Mouse (Mus musculus) granulocyte monocyte progenitor cell, adult 5-6 weeks (primary cell): ENCODE data around the gene Tmem256. TPM values are rescaled to one million over a fixed set of nuclear protein-coding genes. Genes with fewer than 3 reads are reported as not detected.

Experiments used
- ATAC-seq: replicated peaks from 2 replicates; pipeline ENCODE4 v1.8.0; 2016; ENCODE audit warnings: mild to moderate bottlenecking, moderate TSS enrichment, inconsistent platforms; ENCODE audit not compliant: poor library complexity, severe bottlenecking
- total RNA-seq, 2 experiments: library from RNA; stranded (forward) in 1 of 2; stranded (reverse) in 1 of 2; fragments of 200-712, 200-1000 nt in 1 of 2; fragments of >200 nt in 1 of 2; fragmentation: Nextera tagmentation in 1 of 2; gene quantifications; 2 replicates each; pipeline ENCODE4 v1.2.3; 2014 to 2017

Tmem256 gene
- total RNA-seq (2014; fragmentation: Nextera tagmentation) (294 and 359 TPM in 2 replicates), total RNA-seq (2017) (118 and 164 TPM in 2 replicates)

DNA sequence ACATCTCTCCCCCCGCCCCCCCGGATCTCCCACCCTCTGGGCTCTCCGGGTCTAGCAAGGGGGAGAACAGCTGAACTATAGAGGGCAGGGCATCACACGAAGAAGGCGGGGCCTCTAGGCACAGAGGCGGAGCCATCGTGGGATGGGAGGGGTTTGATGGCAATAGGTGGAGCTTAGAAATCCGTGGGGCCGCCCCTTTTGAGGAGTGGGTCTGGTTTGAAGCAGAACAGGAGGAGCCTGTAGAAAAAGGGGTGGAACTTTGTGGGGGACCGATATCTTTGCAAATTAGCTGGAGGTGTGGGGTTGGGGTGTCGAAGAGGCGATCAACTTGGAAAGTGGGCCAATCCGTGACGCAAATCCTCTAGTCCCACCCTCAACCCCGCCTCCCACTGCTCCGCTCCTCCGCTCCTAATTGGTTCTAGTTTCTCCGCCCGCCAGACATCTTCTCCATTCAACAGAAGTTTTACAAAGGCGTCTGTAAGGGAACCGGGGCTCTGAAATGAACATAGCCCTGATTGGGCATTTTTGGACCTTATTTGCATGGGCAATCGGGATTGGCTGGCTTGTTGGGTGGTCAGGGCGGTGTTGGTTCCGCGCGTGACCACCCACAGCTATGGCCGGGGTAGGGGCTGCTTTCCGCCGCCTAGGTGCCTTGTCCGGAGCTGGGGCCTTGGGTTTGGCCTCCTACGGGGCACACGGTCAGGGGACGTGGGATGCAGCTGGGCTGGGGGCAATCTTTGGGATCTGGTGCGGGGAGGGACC, at the start of gene Tmem256:
TSS of gene Tmem256 (plus strand) at position 563 of the 762 bp plus-strand sequence.
- ATAC-seq, result peak; percentile 77

DNA sequence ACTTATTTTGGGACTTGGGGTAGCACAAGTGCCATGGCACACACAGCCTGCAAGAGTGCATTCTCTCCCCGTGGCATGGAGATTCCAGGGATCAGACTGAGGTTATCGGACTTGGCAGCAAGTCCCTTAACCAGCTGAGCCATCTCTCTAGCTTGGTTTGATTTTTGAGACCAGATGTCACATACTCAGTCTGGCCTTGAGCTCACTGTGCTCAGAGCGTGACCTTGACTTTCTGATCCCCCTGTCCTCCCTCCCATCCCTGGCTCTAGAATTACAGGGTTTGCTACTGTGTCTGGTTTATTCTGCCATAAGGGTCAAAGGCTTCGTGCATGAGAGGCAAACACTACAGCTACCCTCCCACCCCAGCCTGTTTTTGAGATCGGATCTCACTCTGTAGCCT, 48.9 kb upstream of the Tmem256 start:
- ATAC-seq, result no peak

DNA sequence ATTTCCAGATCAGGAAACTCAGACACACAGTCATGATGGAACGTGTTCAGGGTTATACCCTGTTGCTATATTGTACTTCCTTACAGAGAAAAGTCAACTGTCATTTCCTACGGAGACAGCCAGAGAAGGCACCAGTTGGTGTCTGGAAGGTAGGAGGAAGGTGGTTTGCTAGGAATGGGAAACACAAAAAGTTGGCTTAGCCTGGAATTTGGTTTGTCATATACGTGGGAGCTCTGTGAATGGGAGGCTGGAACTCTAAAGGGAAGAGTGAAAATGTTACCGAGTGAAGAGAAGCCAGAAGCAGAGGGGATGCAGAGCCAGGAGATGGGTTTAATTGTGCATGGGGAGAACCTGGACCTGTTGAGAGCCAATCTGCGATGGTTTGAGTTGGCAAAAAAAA, 46.9 kb upstream of the Tmem256 start:
- no peak for ATAC-seq

DNA sequence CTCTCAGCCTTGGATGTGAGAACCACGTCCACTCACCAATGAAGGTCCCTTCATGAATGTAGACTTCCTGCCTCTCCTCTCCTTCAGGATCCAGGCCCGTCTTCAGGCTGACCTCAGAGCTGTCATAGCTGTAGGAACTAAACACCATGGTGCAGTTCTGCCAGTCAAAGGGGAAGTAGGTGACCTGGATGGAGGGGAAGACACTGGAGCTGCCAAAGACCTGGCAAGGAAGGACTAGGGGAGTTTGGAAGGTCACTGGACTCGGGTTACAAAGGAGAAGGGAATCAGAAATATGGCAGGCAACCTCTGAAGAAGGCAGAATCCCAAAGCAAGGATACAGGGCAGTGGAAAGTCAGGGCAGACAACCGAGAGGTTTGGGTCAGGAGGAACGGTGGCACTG, 44.9 kb upstream of the Tmem256 start:
- no peak for ATAC-seq

DNA sequence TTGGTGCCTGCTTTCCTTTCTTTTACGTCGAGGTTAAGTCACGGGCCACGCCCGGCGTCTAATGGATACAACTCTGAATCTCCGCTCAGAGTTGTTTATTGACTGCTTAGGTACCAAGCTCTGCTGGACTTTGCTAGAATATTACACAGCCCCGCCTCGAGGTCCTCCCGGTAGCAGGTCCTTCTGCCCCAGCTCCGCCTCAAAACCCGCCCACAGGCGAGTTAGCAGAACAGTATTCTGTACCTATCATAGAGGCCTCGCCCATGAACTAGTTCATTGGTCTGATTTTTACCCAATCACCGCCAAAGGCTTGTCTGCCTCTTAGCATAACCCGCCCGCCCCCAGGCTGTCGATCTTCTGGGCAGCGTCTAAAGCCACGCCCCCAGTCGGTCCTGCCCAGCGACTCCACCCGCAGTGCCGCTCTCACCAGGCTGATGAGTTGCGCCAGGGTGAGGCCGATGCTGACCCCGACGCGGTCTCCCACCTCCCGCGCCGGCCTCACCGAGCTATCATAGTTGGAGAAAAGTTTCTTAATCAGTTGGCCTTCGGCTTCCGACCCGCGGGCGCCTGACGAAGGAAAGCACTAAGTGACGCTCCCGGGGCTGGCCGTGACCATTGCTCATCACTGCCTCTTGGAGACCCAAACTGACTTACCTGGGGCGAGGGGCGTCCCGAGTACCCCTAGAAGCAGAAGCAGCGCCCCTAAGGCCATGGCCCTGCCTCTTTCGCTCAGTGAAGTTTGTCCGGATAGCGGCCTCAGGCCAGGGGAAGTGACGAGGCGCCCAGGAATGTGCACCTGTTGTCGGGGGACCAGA, 42.9 kb upstream of the Tmem256 start, which contains the start of gene Chrnb1:
TSS of gene Chrnb1 (minus strand) at position 776 of the 815 bp plus-strand sequence.
- peak; percentile 92 for ATAC-seq

DNA sequence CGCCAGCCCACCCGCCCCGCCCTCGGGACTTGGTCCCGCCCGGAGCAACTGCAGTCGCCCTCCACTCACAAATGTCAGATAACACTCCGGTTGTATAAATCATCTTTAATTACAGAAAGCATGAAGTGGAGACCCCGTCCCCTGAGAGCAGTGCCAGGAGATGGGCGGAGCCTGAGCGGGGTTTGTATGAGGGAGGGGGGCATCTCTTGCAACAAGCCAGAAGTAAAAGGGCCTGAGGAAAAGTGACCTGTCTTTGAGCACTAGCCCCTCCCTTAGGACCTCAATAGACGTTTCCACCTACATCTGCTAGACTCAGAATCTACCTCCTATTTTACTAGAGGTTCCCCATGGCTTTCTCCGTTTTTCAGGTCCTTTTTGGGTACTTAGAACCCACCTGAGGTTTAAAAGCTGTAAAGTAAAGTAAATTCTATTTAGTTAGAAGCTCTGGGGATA, 42.3 kb upstream of the Tmem256 start:
- no peak for ATAC-seq

DNA sequence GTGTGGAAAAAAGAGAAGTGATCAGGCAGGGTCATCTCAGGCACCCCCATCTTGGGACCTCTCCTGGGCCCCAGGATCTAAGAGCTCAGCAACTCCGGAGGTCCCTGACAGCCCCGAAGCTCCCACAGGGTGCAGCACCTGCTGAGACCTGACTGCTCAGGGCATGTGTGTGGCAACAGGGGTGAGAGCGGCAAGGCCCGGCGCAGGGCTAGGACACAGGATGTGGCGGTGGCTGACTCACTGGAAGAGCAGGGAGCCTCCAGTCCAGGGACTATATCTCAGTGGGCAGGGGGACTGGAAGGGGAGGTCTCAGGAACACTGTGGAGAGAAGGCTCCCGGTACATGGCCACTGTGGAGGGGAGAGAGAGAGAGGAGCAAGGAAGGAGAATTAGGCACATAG, 40.4 kb upstream of the Tmem256 start:
- no peak for ATAC-seq

DNA sequence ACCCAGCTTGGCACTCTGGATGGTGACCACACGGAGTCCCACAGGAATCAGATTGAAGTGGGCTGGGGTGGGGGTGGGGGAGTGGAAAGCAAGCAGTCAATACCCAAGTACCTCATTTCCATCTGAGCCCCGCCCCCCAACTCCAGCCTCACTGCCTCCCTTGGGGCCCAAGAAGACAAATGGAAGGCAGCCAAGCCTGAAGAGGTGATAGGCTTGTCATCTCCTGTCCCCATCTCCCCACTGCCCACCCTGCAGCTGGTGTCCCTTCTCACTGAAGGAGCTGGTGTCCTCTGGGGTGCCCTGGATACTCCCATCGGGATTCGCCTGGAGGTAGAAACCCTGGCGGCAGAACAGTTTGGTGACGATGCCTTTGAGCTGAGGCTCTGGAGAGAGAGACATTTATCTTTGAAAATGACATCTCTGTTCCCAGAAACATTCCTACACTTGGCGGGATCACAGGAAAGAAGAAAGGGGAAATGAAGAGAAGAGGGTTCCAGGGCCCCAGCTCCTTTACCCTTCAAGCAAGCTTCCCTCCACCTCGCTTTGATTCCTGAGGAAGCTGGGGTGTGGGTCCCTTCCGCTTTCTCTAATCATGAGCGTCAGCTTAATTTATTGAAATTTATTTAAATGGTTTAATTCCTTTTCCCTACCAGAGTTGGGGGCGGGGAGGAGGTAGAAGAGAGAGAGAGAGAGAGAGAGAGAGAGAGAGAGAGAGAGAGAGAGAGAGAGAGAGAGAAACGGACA, 38.7 kb upstream of the Tmem256 start:
- ATAC-seq, result no peak

DNA sequence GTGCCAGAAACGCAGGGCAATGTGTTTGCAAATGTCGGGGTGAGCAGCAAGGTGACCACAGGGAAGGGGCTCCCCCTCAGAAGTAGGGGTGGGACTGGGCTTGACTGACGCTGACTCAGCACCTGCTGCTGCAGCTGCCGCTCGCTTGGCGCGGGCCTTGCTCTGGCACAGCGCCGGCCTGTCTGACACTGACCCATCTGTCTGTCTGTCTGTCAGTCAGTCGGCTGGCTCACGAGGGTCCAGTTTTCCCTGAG, 38.2 kb upstream of the Tmem256 start:
- ATAC-seq, result no peak

DNA sequence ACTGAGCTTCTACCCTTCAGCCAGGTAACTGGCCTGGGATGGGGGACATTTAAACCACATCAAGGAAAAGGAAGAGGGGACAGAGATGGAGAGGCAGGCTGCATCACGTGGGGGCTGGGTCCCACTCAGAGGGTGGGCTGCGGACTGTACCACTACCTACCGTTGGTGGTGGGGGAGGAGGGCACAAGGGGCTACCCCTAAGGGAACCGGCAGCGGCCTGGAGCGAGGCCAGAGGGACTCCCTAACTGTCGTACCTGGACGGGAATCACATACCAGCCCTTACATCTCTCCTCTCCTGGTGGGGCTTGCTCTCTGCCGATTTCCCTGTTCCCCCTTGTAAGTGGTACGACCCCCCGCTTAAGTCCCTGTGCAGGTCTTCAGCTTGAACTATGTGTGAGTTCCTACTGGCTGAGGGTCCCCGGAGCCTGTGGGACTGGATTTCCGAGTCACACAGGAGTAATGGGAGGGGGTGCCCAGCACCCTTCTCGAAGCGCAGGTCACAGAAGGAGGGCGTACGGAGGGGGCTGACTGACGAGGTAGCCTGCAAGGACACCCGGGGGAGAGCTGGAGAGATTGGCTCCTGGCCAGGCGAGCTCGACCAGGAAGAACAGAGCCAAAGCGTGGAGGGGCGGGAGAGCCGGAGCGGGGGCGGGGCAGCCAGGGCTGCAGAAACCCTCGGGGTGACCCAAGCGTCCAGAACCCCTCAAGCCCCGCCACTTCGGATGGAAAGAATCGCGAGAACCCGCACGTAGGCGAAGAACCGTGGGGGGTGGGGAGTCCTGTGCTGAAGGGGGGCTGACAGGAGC, 37.7 kb upstream of the Tmem256 start:
- no peak for ATAC-seq

DNA sequence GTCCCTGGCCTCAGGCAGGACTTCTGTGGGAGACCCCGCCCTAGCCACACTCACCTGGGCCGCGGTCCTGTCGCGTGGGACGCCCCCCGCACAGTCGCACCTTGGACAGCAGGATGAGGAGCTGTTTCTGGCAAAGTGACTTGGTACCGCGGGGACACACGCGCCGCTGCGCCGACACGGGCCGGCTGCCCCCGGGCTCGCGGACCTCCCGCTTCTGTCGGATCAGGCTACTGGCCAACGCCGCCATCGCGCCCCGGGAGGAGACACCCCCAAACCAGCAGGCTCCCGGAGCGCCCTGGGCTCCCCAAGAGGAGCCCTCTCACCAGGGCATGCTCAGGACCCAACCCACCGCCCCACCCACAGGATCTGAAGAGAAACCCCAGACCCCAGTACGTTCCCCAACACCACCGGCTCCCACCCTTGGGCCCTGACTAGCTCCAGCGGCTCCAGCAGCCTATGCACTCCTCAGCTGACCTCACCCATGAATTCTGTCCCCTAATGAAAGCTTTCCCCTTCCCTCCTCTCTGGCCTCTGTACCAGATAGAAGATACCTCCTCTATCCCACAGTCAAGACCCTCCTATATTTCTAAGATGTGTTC, 36.8 kb upstream of the Tmem256 start, which contains the start of gene Fgf11:
TSS of gene Fgf11 (minus strand) at position 479 of the 599 bp plus-strand sequence.
- ATAC-seq, result no peak

DNA sequence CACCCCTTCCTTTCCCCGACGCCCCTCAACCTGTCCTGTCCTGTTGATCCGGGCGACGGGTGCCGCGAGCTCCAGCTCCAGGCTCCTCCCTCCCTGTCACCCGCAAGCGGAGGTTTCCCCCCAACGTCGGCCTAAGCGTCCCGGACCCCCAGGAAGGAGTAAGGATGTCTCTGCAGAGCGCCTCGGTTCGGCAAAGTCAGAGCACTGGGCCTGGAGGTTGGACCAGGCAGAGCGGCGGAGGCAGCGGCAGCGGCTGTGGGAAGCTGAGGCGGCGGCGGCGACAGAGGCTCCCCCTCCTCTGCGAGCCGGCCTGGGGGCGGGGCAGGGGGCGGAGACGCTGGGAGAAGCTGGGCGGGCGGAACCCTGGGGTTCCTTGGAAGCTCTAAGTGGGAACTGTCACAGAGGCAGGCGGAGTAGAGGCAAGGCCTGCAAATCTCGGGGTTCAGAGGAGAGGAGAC, 35.6 kb upstream of the Tmem256 start:
- peak; percentile 62 for ATAC-seq

DNA sequence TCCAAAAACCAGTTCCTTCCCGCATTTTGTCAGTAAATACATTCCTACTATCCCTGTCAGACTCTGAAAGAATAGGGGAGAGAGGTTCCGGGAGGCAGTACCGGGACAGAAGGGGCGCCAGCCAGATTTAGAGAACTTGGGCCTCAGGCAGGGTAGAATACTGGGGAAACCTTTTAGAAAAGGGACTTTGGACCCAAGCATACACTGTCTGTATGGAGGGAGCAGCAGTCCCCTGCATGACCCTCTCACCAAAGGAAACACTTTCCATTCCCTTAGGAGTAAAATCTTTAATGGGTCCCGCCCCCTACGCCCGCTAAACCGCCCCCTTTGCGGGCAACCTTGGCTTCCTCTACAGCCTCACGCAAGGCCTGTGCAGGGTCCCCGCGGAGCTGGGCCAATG, 35.0 kb upstream of the Tmem256 start:
- peak; percentile 17 for ATAC-seq

DNA sequence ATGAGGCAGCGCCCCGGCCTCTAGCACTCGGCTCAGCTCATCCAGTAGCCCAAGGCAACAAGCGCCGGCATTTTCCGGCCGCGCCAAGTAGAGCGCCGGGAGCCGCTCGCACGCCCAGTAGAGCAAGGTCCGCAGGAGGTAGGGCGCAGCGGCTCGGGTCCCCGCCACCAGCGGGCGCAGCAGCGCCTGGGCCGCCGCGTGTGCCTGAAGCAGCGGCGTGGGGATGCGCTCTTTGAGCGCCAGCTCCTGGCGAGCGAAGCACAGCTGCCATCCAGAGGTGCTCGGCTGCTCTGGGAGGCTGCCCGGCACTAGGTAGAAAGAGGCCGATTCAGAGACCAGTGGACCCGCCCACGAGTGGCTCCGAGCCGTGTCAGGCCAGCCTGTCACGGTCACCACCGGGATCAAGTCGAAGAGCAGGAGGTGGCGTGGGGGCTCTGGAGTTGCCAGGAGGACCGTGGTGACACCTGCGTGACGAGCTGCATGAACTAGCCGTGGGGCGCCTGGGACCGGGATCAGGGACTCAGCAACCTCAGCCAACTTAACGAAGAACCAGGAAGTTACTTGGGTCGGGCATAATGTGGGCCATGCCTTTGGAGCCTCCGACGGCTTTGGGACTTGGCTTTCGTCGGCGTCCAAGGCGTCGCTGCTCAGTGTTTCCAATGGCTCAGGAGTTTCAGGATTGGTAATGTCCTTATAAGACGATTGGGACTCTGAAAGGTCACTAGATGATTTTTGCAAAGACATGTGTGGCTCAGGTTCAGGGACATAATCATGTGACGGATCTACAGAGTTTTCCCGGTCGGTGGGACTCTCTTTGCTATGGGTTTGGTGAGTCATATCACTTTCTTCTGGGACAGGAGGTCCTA, 34.3 kb upstream of the Tmem256 start:
- peak; percentile 54 for ATAC-seq

DNA sequence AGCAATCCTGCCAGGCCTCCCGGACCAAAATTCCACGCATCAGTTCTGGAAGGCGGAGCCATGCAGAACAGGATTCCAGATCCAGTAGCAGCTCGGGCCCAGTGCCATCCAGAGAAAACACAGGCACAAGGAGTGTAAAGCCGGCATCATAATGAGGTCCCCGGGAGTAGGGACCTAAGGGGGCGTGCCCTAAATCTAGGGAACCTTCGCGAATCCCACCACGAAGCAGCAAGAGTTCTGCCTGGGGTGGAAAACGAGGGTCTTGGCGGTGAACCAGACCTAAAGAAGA, 33.7 kb upstream of the Tmem256 start:
- no peak for ATAC-seq

DNA sequence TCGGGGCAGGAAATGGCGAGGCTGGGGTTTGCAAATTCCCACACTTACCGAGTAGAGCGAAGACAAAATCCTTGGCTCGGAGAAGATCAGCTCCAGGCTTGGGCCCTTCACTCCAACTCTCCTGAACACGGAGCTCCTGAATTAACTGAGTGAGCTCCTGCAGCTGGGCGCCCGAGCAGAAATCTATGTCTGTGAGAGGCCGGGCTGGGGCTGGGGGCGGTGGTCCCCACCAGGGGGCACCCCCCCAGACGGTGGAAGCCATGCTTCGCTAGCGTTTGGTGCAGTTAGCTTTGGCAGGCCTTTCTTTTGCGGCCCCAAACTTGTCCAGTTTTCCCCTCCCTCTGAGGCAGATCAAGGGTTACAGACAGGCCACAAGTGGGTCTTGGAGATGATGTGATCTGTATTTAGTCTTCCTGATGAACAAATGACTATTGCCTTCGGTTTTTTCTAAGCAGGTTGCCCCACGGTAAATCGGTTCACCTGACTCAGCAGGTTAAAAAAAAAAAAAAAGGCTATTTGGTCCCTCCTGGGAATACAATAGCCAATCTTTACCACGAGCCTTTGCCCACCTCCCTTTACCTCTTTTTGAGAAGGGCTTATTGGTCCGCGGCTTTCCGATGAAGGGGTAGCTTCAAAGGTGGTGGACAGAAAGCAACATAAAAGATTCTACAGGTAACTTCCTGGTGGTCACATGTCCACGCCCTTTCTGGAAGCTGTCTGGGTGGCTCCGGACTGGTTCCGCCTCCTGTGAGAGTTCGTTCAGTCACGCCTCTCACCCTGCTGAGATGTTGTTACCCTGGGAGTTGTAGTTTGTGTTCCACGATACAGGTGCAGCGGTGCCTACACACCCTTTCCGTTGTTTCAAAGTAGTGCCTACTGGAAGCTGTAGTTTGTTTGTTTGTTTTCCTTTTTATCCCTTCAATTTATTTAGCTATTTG, 33.1 kb upstream of the Tmem256 start, which contains the start of gene Tmem102:
TSS of gene Tmem102 (minus strand) at position 653 of the 938 bp plus-strand sequence.
- ATAC-seq, result no peak

DNA sequence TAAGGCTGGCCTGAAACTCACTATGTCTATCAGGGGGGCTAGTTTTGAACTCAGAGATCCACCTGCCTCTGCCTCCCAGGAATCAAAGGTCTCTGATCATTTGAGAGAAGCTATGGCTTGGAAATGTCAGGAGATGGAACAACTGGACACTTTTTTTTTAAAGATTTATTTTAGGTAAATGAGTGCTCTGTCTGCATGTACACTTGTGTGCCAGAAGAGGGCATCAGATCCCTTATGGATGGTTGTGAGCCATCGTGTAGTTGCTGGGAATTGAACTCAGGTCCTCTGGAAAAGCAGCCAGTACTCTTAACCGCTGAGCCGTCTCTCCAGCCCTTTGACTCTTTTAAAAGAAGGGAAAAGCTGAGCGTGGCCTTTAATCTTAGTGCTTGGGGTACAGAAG, 31.9 kb upstream of the Tmem256 start:
- ATAC-seq, result no peak

DNA sequence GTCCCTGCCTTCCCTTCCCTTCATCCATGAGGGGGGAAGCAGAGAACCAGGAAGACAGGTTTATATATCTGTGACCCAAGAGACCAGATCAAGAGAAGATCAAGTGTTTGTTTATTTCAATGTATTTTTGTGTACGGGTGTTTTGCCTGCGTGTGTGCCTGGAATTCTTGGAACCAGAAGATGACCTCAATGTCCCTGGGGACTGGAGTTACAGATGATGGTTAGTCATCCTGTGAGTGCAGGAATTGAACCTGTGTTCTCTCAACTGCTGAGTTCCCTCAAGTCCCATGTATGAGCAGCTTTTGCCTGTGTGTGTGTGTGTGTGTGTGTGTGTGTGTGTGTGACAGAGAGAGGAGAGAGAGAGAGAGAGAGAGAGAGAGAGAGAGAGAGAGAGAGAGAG, 30.7 kb upstream of the Tmem256 start:
- no peak for ATAC-seq
